Mouse (Mus musculus): ENCODE data around the gene Cttnbp2.

The Cttnbp2 gene

DNA sequence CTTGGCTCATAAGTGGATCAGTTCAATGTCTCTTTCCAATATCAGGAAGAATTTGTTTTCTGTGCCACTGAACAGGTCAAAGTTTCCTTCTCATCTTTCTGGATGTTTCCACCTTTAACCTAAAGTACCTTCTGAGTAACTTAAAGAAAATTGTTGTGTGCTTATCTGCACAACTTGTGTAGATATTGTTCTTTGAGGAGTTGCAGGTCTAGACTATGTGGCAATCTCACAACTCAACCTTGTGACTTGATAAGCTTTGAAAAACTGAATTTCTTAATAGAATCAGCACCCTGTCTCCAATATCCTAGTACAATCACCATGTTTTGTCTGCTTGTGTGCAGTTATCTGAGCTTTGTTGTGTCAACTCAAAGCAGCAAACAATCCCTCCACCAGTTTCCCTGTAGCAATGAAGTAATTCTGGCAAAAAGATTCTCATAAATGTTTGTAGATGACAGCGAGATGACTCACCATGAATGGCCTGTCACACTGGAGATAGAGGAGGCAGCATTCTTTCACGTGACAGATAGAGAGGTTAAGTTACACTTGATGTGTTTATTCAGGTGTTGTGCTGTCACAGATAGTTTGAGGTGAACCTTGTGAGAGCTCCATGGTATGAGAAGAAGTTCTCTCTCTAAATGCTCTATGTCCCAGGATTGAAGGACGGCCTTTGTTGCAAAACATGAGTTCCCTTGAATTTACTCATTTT is 165.3 kb downstream of the Cttnbp2 start:
- no peak for DNase-seq (ENCODE audit: low read depth, low spot score)
- no peaks in the 10 kb centered on the region for H3K36me3 ChIP-seq (ENCODE audit: control insufficient read depth, insufficient read depth, low read length, poor library complexity, severe bottlenecking)
- no peaks in the 10 kb centered on the region for H3K27me3 ChIP-seq (ENCODE audit: control insufficient read depth, insufficient read depth, low read length, poor library complexity, severe bottlenecking)

- Histone ChIP-seq H3K27me3 (ENCODE audit: control insufficient read depth, insufficient read depth, low read length, poor library complexity, severe bottlenecking) (no peaks in the 10 kb centered on the region), H3K36me3 (ENCODE audit: control insufficient read depth, insufficient read depth, low read length, poor library complexity, severe bottlenecking) (no peaks in the 10 kb centered on the region)
- DNase-seq (ENCODE audit: low read depth, low spot score): no peak
Observed at GRCm38 (mm10) chr6:18344272-18344671, 170.4 kb downstream of the Cttnbp2 start.

DNA sequence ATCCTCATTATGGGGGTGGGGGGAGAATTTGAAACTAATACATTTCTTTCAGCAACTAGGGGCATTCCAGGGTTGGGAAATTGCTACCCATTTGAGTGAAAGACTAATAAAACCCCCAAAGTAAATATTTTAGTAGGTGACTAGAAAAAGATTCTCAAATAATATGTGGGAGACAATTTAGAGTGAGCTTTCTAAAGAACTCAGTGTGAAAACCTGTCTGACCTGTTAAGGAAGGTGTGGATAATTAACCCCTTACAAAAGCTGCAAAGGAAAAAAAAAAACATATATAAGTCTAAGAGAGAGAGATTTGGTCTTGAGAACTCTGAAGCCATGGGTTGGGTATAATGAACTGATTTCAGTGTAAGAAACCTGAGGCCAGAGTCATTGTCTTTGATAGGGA is 176.3 kb downstream of the Cttnbp2 start:
- Histone ChIP-seq H3K27me3 (ENCODE audit: control insufficient read depth, insufficient read depth, low read length, poor library complexity, severe bottlenecking) (no peaks in the 10 kb centered on the region), H3K36me3 (ENCODE audit: control insufficient read depth, insufficient read depth, low read length, poor library complexity, severe bottlenecking) (no peaks in the 10 kb centered on the region)
- DNase-seq (ENCODE audit: low read depth, low spot score): no peak

GRCm38 (mm10) chr6:18335393-18335792 is 179.2 kb downstream of the Cttnbp2 start:
- H3K27me3 ChIP-seq (ENCODE audit: control insufficient read depth, insufficient read depth, low read length, poor library complexity, severe bottlenecking): no peaks in the 10 kb centered on the region
- DNase-seq (ENCODE audit: low read depth, low spot score): no peak
- H3K36me3 ChIP-seq (ENCODE audit: control insufficient read depth, insufficient read depth, low read length, poor library complexity, severe bottlenecking): no peaks in the 10 kb centered on the region

DNA sequence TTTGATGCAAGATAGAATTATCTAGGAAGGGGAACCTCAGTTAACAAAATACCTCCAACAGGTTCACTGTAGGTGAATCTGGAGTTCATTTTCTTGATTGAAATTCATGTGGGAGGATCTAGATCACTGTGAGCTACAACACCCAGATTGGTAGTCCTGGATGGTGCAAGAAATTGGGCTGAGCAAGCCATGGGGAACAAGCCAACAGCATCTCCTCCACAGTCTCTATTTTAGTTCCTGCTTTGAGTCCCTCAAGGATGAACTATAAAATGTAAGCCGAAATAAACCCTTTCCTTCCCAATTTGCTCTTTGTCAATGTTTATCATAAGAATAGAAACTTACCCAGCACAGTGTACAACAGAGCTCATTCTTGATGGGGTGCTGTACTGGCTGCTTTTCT is 191.7 kb downstream of the Cttnbp2 start:
- no peak for DNase-seq (ENCODE audit: low read depth, low spot score)
- H3K36me3 ChIP-seq (ENCODE audit: control insufficient read depth, insufficient read depth, low read length, poor library complexity, severe bottlenecking): no peaks in the 10 kb centered on the region
- no peaks in the 10 kb centered on the region; the same call in 1 of the 2 replicates for H3K27me3 ChIP-seq (ENCODE audit: control insufficient read depth, insufficient read depth, low read length, poor library complexity, severe bottlenecking)
